Mouse (Mus musculus): ENCODE measurements around the gene Shd.

DNA sequence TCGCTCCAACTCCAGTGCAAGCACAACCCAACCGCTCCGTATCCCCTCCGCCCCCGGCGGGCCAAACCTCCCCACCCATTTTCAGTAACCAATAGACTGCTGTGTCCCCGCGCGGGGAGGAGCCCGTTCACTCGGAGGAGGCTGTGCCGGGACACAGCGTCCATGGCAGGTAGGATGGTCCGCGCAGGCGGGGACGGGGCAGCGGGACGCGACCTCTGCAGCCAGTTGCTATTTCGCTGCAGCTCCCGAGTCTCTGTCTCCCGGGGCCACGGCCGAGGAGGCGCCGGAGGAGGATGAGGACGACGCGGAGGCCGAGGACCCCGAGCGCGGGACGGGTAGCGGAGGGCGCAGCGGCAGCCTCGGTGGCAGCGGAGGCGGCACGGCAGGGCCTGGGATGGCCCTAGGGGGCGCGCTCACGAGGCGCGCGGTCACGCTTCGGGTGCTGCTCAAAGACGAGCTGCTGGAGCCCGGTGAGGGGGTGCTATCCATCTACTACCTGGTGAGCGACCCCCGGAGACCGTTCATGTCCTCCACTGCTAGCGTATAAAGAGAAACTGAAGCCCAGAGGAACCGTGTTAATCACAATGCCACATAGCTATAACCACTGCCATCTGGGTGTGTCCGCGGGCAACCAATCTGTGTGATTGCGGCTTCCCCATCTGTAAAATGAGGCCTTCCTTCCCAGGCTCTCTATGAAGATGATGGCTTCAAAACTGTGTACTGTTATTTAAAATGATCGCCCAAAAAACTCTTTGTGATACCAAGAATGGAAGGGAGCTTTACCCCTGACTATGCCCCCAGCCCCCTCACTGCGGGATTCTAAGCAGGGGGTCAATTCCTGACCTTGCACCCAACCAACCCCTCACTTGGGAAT, 39.1 kb downstream of the Shd start:
- TF ChIP-seq GATA1 (IDR thresholded peaks at IDR 0.05; ENCODE audit: borderline replicate concordance, low read length) (no peak), FLI1 (IDR thresholded peaks at IDR 0.05; ENCODE audit: low read length) (no peak)
